Mouse (Mus musculus): ENCODE measurements around the gene Ccdc116.

GRCm38 (mm10) chr16:17121569-17121968 is 25.5 kb downstream of the Ccdc116 start:
- no peak for TF ChIP-seq CTCF (conservative IDR thresholded peaks at IDR 0.05 in 1 of 2, IDR thresholded peaks at IDR 0.05 in 1 of 2; ENCODE audit: low read depth in 2 of 2, low read length in 2 of 2)
- no peak for TF ChIP-seq JUND (conservative IDR thresholded peaks at IDR 0.05; ENCODE audit: low read depth, low read length)
- no peak for TF ChIP-seq TBP (conservative IDR thresholded peaks at IDR 0.05; ENCODE audit: low read depth, low read length)
- TF ChIP-seq ZNF384 (IDR thresholded peaks at IDR 0.05; ENCODE audit: low read depth, low read length), result no peak
- no peak for TF ChIP-seq NRF1 (IDR thresholded peaks at IDR 0.05; ENCODE audit: low read depth, low read length)
- TF ChIP-seq POLR2A (IDR thresholded peaks at IDR 0.05; ENCODE audit: low read depth, low read length), result no peak; the same call in 1 of the 2 replicates
- no peak for TF ChIP-seq MAX (IDR thresholded peaks at IDR 0.05; ENCODE audit: low read length)
- no peak for TF ChIP-seq ELF1 (IDR thresholded peaks at IDR 0.05; ENCODE audit: low read depth, low read length)
- TF ChIP-seq MAZ (IDR thresholded peaks at IDR 0.05; ENCODE audit: low read depth, low read length), result no peak
- TF ChIP-seq MAFK (IDR thresholded peaks at IDR 0.05; ENCODE audit: insufficient replicate concordance, low read length), result no peak
- TF ChIP-seq EP300 (IDR thresholded peaks at IDR 0.05; ENCODE audit: low read length), result no peak
- TF ChIP-seq SMC3 (IDR thresholded peaks at IDR 0.05; ENCODE audit: low read depth, low read length), result no peak
